ENCODE assay signal across 8 mouse cellular contexts in genomic region chr2:90580236-90581005, GRCm38 (mm10). TPM values are rescaled to one million over a fixed set of nuclear protein-coding genes. Genes with fewer than 3 reads are reported as not detected.
A peak's percentile ranks its signal among the peaks of the same experiment; 100 is the strongest.
DNase-seq lines count a peak whose midpoint lies in the region; ATAC-seq and TF ChIP-seq lines count a peak whose summit lies in the region.

TSS of gene Ptprj (minus strand) at chr2:90580647.

- peak within 1 kb of the TSS; percentile 98 for H3K4me2 ChIP-seq in embryonic facial prominence, embryonic 14.5 days (ENCODE audit: low read depth, low read length)
- H3K4me2 ChIP-seq in limb, embryonic 15.5 days: peak within 1 kb of the TSS; percentile 95
- peak within 1 kb of the TSS; percentile 77 for H3K4me2 ChIP-seq in midbrain, embryonic 15.5 days

- H3K4me3 ChIP-seq in embryonic facial prominence, embryonic 14.5 days (ENCODE audit: low read depth, low read length): peak within 1 kb of the TSS; percentile 80
- peak within 1 kb of the TSS; percentile 60 for H3K4me3 ChIP-seq in limb, embryonic 15.5 days
- peak within 1 kb of the TSS; percentile 93 for H3K4me3 ChIP-seq in midbrain, embryonic 15.5 days
- peak within 1 kb of the TSS; percentile 83 for H3K4me3 ChIP-seq in spleen, adult 2 months (ENCODE audit: extremely low read depth, insufficient read depth, insufficient read length)

- H3K36me3 ChIP-seq in embryonic facial prominence, embryonic 14.5 days (ENCODE audit: control insufficient read depth, insufficient read depth, low read length): no peaks in the 10 kb centered on the region
- no peaks in the 10 kb centered on the region for H3K36me3 ChIP-seq in limb, embryonic 15.5 days
- no peaks in the 10 kb centered on the region for H3K36me3 ChIP-seq in midbrain, embryonic 15.5 days (replicated peaks)
- no peaks in the 10 kb centered on the region for H3K36me3 ChIP-seq in spleen, adult 2 months (ENCODE audit: control insufficient read depth, insufficient read depth, low read length)

- 0% methylated on average over 1 of the region's 100 CpGs for WGBS in embryonic facial prominence, embryonic 14.5 days
- WGBS in limb, embryonic 15.5 days: 0% methylated on average over 38 of the region's 100 CpGs
- WGBS in midbrain, embryonic 15.5 days: under 1% methylated on average over 67 of the region's 100 CpGs
- under 1% methylated on average over 55 of the region's 100 CpGs for whole genome bisulfite sequencing in spleen, adult 2 months

- peak; percentile 25 for TF ChIP-seq POLR2A in spleen, adult 2 months (IDR thresholded peaks at IDR 0.05; ENCODE audit: low read depth, low read length)

- peak; percentile 75 for DNase-seq in 3134 (ENCODE audit: extremely low read depth, insufficient read length, low spot score)
- peak; percentile 80 to 84 for DNase-seq in adrenal gland, postnatal 36 days
- peak; percentile 80 for DNase-seq in embryonic facial prominence, embryonic 14.5 days (ENCODE audit: low spot score)
- peak; percentile 71 to 81 for DNase-seq in heart, adult 9 months (ENCODE audit: low spot score in 2 of 2)
- peak; percentile 69 to 75 for DNase-seq in kidney, adult 8-10 months
- DNase-seq in spleen, adult 2 months (ENCODE audit: low read depth in 1 of 2, low spot score in 2 of 2): peak in 1 of 2 experiments; percentile 64

- H3K9me3 ChIP-seq in embryonic facial prominence, embryonic 14.5 days (ENCODE audit: control insufficient read depth, low read length): no peaks in the 10 kb centered on the region
- H3K9me3 ChIP-seq in limb, embryonic 15.5 days: no peaks in the 10 kb centered on the region
- no peaks in the 10 kb centered on the region for H3K9me3 ChIP-seq in midbrain, embryonic 15.5 days

- ATAC-seq in embryonic facial prominence, embryonic 14.5 days (ENCODE audit: low read depth): peak; percentile 92
- peak; percentile 81 for ATAC-seq in limb, embryonic 15.5 days (ENCODE audit: insufficient number of reproducible peaks, low FRiP score, low TSS enrichment, low read depth)
- peak; percentile 90 for ATAC-seq in midbrain, embryonic 15.5 days (replicated peaks)

- peak within 1 kb of the TSS; percentile 84 for H3K9ac ChIP-seq in embryonic facial prominence, embryonic 14.5 days (ENCODE audit: low read depth, low read length)
- peak within 1 kb of the TSS; percentile 64 for H3K9ac ChIP-seq in limb, embryonic 15.5 days
- H3K9ac ChIP-seq in midbrain, embryonic 15.5 days: peak within 1 kb of the TSS; percentile 83

- H3K27ac ChIP-seq in embryonic facial prominence, embryonic 14.5 days (replicated peaks; ENCODE audit: low read depth, low read length): peak within 1 kb of the TSS; percentile 79
- H3K27ac ChIP-seq in limb, embryonic 15.5 days: peak within 1 kb of the TSS; percentile 73
- H3K27ac ChIP-seq in midbrain, embryonic 15.5 days: peak within 1 kb of the TSS; percentile 90
- peak within 1 kb of the TSS; percentile 93 for H3K27ac ChIP-seq in spleen, adult 2 months (ENCODE audit: insufficient read depth, low read length)

- peaks cover 5% of the 10 kb centered on the region; the same call in 1 of the 2 replicates for H3K4me1 ChIP-seq in embryonic facial prominence, embryonic 14.5 days (ENCODE audit: control insufficient read depth, insufficient read depth, low read length)
- H3K4me1 ChIP-seq in limb, embryonic 15.5 days: peaks cover 18% of the 10 kb centered on the region
- peaks cover 19% of the 10 kb centered on the region for H3K4me1 ChIP-seq in midbrain, embryonic 15.5 days
- peaks cover 22% of the 10 kb centered on the region for H3K4me1 ChIP-seq in spleen, adult 2 months (ENCODE audit: control insufficient read depth, insufficient read depth, insufficient read length)

- TF ChIP-seq CTCF in spleen, adult 2 months (IDR thresholded peaks at IDR 0.05; ENCODE audit: extremely low read depth, insufficient read depth, insufficient read length, insufficient replicate concordance): no peak

- no peaks in the 10 kb centered on the region for H3K27me3 ChIP-seq in embryonic facial prominence, embryonic 14.5 days (replicated peaks; ENCODE audit: control insufficient read depth, insufficient read depth, low read length)
- 0 out of 2 replicates have a peak, but pooled peaks cover 16% of the 10 kb centered on the region for H3K27me3 ChIP-seq in limb, embryonic 15.5 days
- H3K27me3 ChIP-seq in midbrain, embryonic 15.5 days (replicated peaks): no peaks in the 10 kb centered on the region
- no peaks in the 10 kb centered on the region for H3K27me3 ChIP-seq in spleen, adult 2 months (ENCODE audit: control insufficient read depth, insufficient read depth, low read length)

RNA-seq across cellular contexts. Expression of gene Ptprj, which starts in this region (rescaled TPM):
- 10 to 100 TPM; 16.4 to 22.0 TPM for total RNA-seq in adrenal gland, postnatal 36 days (2021)
- polyA plus RNA-seq in embryonic facial prominence, embryonic 14.5 days (2014; fragmentation: Nextera tagmentation; extraction: Ambion mirVana): 4.1 and 4.4 TPM in 2 replicates
- polyA plus RNA-seq in limb, embryonic 15.5 days (2015; fragmentation: Nextera tagmentation; extraction: Ambion mirVana): 1.5 and 1.8 TPM in 2 replicates
- 5.9 and 6.1 TPM in 2 replicates for polyA plus RNA-seq in midbrain, embryonic 15.5 days (2015; fragmentation: Nextera tagmentation; extraction: Ambion mirVana)
- polyA plus RNA-seq in spleen, adult 2 months (2012; rRNA removed): 21.0 and 21.9 TPM in 2 replicates
